Comparison of ENCODE assay signal across 32 mouse cellular contexts in genomic region chr9:59087704-59088103, GRCm38 (mm10).
"Had no signal": no experiment of that assay in that cellular context is flagged by ENCODE, and none has a peak within 500 bp of the region (broad histone marks: within the 10 kb centered on the region; RNA-seq: fewer than 3 reads in every experiment).

No protein-coding gene starts in this region.

- H3K9ac ChIP-seq: heart, embryonic 12.5 days; heart, embryonic 13.5 days; heart, embryonic 15.5 days; hindbrain, embryonic 12.5 days; hindbrain, embryonic 13.5 days; hindbrain, embryonic 14.5 days; hindbrain, embryonic 15.5 days; intestine, embryonic 15.5 days; kidney, embryonic 15.5 days had no signal

- H3K36me3 ChIP-seq: heart, embryonic 12.5 days; heart, embryonic 13.5 days; heart, embryonic 15.5 days; hindbrain, embryonic 10.5 days; hindbrain, embryonic 12.5 days; hindbrain, embryonic 13.5 days; hindbrain, embryonic 15.5 days; intestine, embryonic 15.5 days; kidney, embryonic 15.5 days had no signal

- DNase-seq: heart, postnatal 10 days; heart, postnatal 14 days; heart, postnatal 36 days; heart, postnatal 4 days; kidney, adult 11 months; kidney, adult 18-20 months; kidney, adult 8-10 months; kidney, postnatal 10 days; kidney, postnatal 14 days; kidney, postnatal 25 days; kidney, postnatal 36 days; layer of hippocampus, adult 9-11 months; layer of hippocampus, postnatal 36 days had no signal

- H3K4me1 ChIP-seq: heart, embryonic 15.5 days; hindbrain, embryonic 10.5 days; hindbrain, embryonic 12.5 days; hindbrain, embryonic 13.5 days; hindbrain, embryonic 15.5 days had no signal

- ATAC-seq: hindbrain, embryonic 16.5 days; hindbrain, postnatal 0 days; inflammation-experienced regulatory T-cells, adult 6 months; intestine, embryonic 15.5 days; intestine, embryonic 16.5 days; intestine, postnatal 0 days had no signal

- H3K4me3 ChIP-seq: heart, embryonic 12.5 days; heart, embryonic 13.5 days; heart, embryonic 15.5 days; hindbrain, embryonic 10.5 days; hindbrain, embryonic 12.5 days; hindbrain, embryonic 13.5 days; hindbrain, embryonic 15.5 days; intestine, embryonic 15.5 days; kidney, embryonic 15.5 days; layer of hippocampus, adult 2 months; left cerebral cortex, adult 2 months had no signal

- H3K4me2 ChIP-seq: heart, embryonic 11.5 days; heart, embryonic 12.5 days; heart, embryonic 13.5 days; heart, embryonic 15.5 days; hindbrain, embryonic 12.5 days; hindbrain, embryonic 13.5 days; hindbrain, embryonic 14.5 days; hindbrain, embryonic 15.5 days; intestine, embryonic 15.5 days; kidney, embryonic 15.5 days had no signal

- H3K9me3 ChIP-seq: heart, embryonic 12.5 days; heart, embryonic 13.5 days; heart, embryonic 15.5 days; hindbrain, embryonic 10.5 days; hindbrain, embryonic 12.5 days; hindbrain, embryonic 13.5 days; hindbrain, embryonic 15.5 days; intestine, embryonic 15.5 days; kidney, embryonic 15.5 days had no signal

- H3K27me3 ChIP-seq: heart, embryonic 12.5 days; heart, embryonic 13.5 days; heart, embryonic 15.5 days; hindbrain, embryonic 12.5 days; hindbrain, embryonic 13.5 days; hindbrain, embryonic 15.5 days; intestine, embryonic 15.5 days; kidney, embryonic 15.5 days had no signal

- H3K27ac ChIP-seq: heart, embryonic 13.5 days; heart, embryonic 15.5 days; hindbrain, embryonic 10.5 days; hindbrain, embryonic 12.5 days; hindbrain, embryonic 13.5 days; hindbrain, embryonic 14.5 days; hindbrain, embryonic 15.5 days; hindbrain, postnatal 0 days; intestine, embryonic 15.5 days; kidney, embryonic 15.5 days; kidney, postnatal 0 days; layer of hippocampus, adult 2 months; left cerebral cortex, adult 2 months had no signal
